Mouse (Mus musculus) neural tube, embryonic 15.5 days (tissue): ENCODE results near the gene Gm45618. TPM values are rescaled to one million over a fixed set of nuclear protein-coding genes. Genes with fewer than 3 reads are reported as not detected.
"Not testable (repeated sequence)": the region's sequence is repeated elsewhere in the genome, so short reads cannot be mapped to it uniquely, and the experiment has no call there.

Experiments used
- ATAC-seq: fragments of 200-750 bp; cut with Nextera tagmentation; 2 replicates; pipeline ENCODE4 v1.8.0; 2017; ENCODE audit warnings: mild to moderate bottlenecking, moderate TSS enrichment, moderate library complexity; ENCODE audit not compliant: low FRiP score
- H3K27ac ChIP-seq: fragments of 300-500 bp; sonication (generic); replicated peaks from 2 replicates; pipeline ENCODE4 v1.5.1; 2015; ENCODE audit warnings: mild to moderate bottlenecking, inconsistent platforms
- H3K27me3 ChIP-seq: fragments of 300-500 bp; sonication (generic); replicated peaks from 2 replicates; pipeline ENCODE4 v1.6.1; 2015; ENCODE audit warnings: inconsistent platforms
- H3K36me3 ChIP-seq: fragments of 300-500 bp; sonication (generic); 2 replicates; pipeline ENCODE4 v1.6.1; 2015; ENCODE audit warnings: inconsistent platforms
- H3K4me1 ChIP-seq: fragments of 300-500 bp; sonication (generic); 2 replicates; pipeline ENCODE4 v1.6.1; 2015; ENCODE audit warnings: inconsistent platforms
- H3K4me2 ChIP-seq: fragments of 300-500 bp; sonication (generic); 2 replicates; pipeline ENCODE4 v1.6.1; 2015; ENCODE audit warnings: inconsistent platforms, mild to moderate bottlenecking, moderate library complexity
- H3K4me3 ChIP-seq: fragments of 300-500 bp; sonication (generic); replicated peaks from 2 replicates; pipeline ENCODE4 v1.5.1; 2015; ENCODE audit warnings: mild to moderate bottlenecking, inconsistent platforms
- H3K9ac ChIP-seq: fragments of 300-500 bp; sonication (generic); replicated peaks from 2 replicates; pipeline ENCODE4 v1.6.1; 2015; ENCODE audit warnings: mild to moderate bottlenecking, inconsistent platforms
- H3K9me3 ChIP-seq: fragments of 300-500 bp; sonication (generic); replicated peaks from 2 replicates; pipeline ENCODE4 v1.6.1; 2016; ENCODE audit warnings: inconsistent platforms
- WGBS: fragments of 180-500 bp; shearing (Covaris S2); methylation state at CpG from one replicate; pipeline ENCODE4 v1.1.7; 2015; ENCODE audit warnings: mixed read lengths; 5-methylcytosine and 5-hydroxymethylcytosine counted together
- polyA plus RNA-seq: library from polyadenylated mRNA; unstranded; fragments of >200 nt; fragmentation: Nextera tagmentation; extraction: Ambion mirVana; gene quantifications from 2 replicates; pipeline ENCODE4 v1.2.1, GENCODE M21; 2015

Gene Gm45618
- 0.40 and 0.50 TPM in 2 replicates for polyA plus RNA-seq

- not testable (repeated sequence) for H3K4me1 ChIP-seq, H3K9ac ChIP-seq, H3K36me3 ChIP-seq, H3K9me3 ChIP-seq, H3K27ac ChIP-seq, H3K4me3 ChIP-seq, H3K4me2 ChIP-seq, H3K27me3 ChIP-seq, ATAC-seq
- WGBS: 87% methylated on average over 1 of the region's 1 CpGs
Observed at GRCm38 (mm10) chr7:142120629-142121028, at the start of gene Gm45618. Gm45618 (minus strand) TSS chr7:142120729.

- no peak for ATAC-seq
- Histone ChIP-seq H3K36me3 (no peaks in the 10 kb centered on the region), H3K4me1 (no peaks in the 10 kb centered on the region), H3K27me3 (no peaks in the 10 kb centered on the region), H3K27ac (no peak overlapping the region), H3K4me2 (no peak overlapping the region), H3K9ac (no peak overlapping the region), H3K9me3 (no peaks in the 10 kb centered on the region), H3K4me3 (no peak overlapping the region)
- 51% methylated on average over 3 of the region's 3 CpGs for WGBS
Observed at GRCm38 (mm10) chr7:142169836-142170235, 49.3 kb upstream of the Gm45618 start.

GRCm38 (mm10) chr7:142165639-142166038, 45.1 kb upstream of the Gm45618 start, which contains the start of gene Gm4553:
Gm4553 (minus strand) TSS chr7:142165739.
- H3K4me1 ChIP-seq, H3K9ac ChIP-seq, H3K27ac ChIP-seq, H3K36me3 ChIP-seq, H3K27me3 ChIP-seq, ATAC-seq, H3K9me3 ChIP-seq, H3K4me3 ChIP-seq, H3K4me2 ChIP-seq: not testable (repeated sequence)

GRCm38 (mm10) chr7:142159366-142159765, 38.8 kb upstream of the Gm45618 start:
- Histone ChIP-seq H3K4me3 (no peak overlapping the region), H3K4me2 (no peak overlapping the region), H3K27ac (no peak overlapping the region), H3K4me1 (no peaks in the 10 kb centered on the region), H3K36me3 (no peaks in the 10 kb centered on the region), H3K9ac (no peak overlapping the region), H3K9me3 (no peaks in the 10 kb centered on the region), H3K27me3 (no peaks in the 10 kb centered on the region)
- WGBS: 93% methylated on average over 3 of the region's 3 CpGs
- ATAC-seq: no peak

- WGBS: 65% methylated on average over 2 of the region's 2 CpGs
- not testable (repeated sequence) for H3K4me2 ChIP-seq, H3K27me3 ChIP-seq, H3K9ac ChIP-seq, H3K4me3 ChIP-seq, H3K9me3 ChIP-seq, H3K4me1 ChIP-seq, ATAC-seq, H3K36me3 ChIP-seq, H3K27ac ChIP-seq
Observed at GRCm38 (mm10) chr7:142157013-142157412, 36.5 kb upstream of the Gm45618 start, which contains the start of gene Gm29735. Gm29735 (minus strand) TSS chr7:142157113.

- Histone ChIP-seq H3K36me3 (no peaks in the 10 kb centered on the region), H3K9ac (no peak overlapping the region), H3K4me3 (no peak overlapping the region), H3K9me3 (no peaks in the 10 kb centered on the region), H3K27me3 (no peaks in the 10 kb centered on the region), H3K4me1 (no peaks in the 10 kb centered on the region), H3K27ac (no peak overlapping the region), H3K4me2 (no peak overlapping the region)
- no peak for ATAC-seq
- WGBS: 68% methylated on average over 1 of the region's 1 CpGs
Observed at GRCm38 (mm10) chr7:142155308-142155707, 34.8 kb upstream of the Gm45618 start.

- Histone ChIP-seq H3K27ac (no peak overlapping the region), H3K9ac (no peak overlapping the region), H3K36me3 (no peaks in the 10 kb centered on the region), H3K4me1 (no peaks in the 10 kb centered on the region), H3K4me3 (no peak overlapping the region), H3K4me2 (no peak overlapping the region), H3K9me3 (no peaks in the 10 kb centered on the region), H3K27me3 (no peaks in the 10 kb centered on the region)
- no peak for ATAC-seq
- 88% methylated on average over 4 of the region's 4 CpGs for WGBS
Observed at GRCm38 (mm10) chr7:142152191-142152590, 31.7 kb upstream of the Gm45618 start.

GRCm38 (mm10) chr7:142148633-142149032, 28.1 kb upstream of the Gm45618 start:
- Histone ChIP-seq H3K9ac (no peak overlapping the region), H3K36me3 (no peaks in the 10 kb centered on the region), H3K4me3 (no peak overlapping the region), H3K27ac (no peak overlapping the region), H3K4me2 (no peak overlapping the region), H3K27me3 (0 out of 2 replicates have a peak, but pooled peaks cover 3% of the 10 kb centered on the region), H3K4me1 (no peaks in the 10 kb centered on the region), H3K9me3 (no peaks in the 10 kb centered on the region)
- no peak for ATAC-seq

- ATAC-seq: no peak
- no peaks in the 10 kb centered on the region for H3K9me3 ChIP-seq
Observed at GRCm38 (mm10) chr7:142146033-142146432, 25.5 kb upstream of the Gm45618 start.

GRCm38 (mm10) chr7:142145413-142145940, 24.9 kb upstream of the Gm45618 start:
- Histone ChIP-seq H3K36me3 (no peaks in the 10 kb centered on the region), H3K9me3 (no peaks in the 10 kb centered on the region), H3K4me1 (no peaks in the 10 kb centered on the region), H3K27me3 (0 out of 2 replicates have a peak, but pooled peaks cover 3% of the 10 kb centered on the region), H3K27ac (no peak overlapping the region), H3K9ac (no peak overlapping the region), H3K4me2 (no peak overlapping the region), H3K4me3 (no peak overlapping the region)
- ATAC-seq: no peak
- WGBS: 53% methylated on average over 4 of the region's 4 CpGs

More at GRCm38 (mm10) chr7:142146033-142146432, 25.5 kb upstream of the Gm45618 start:
- Histone ChIP-seq H3K27ac (no peak overlapping the region), H3K4me1 (no peaks in the 10 kb centered on the region), H3K36me3 (no peaks in the 10 kb centered on the region), H3K4me2 (no peak overlapping the region), H3K4me3 (no peak overlapping the region), H3K27me3 (0 out of 2 replicates have a peak, but pooled peaks cover 3% of the 10 kb centered on the region), H3K9ac (no peak overlapping the region)
- WGBS: 14% methylated on average over 1 of the region's 1 CpGs

GRCm38 (mm10) chr7:142144507-142144906, 24.0 kb upstream of the Gm45618 start, which contains the start of gene Gm45337:
Gm45337 (minus strand) TSS chr7:142144607.
- no peak within 1 kb of the TSS for H3K4me3 ChIP-seq
- no peak within 1 kb of the TSS for H3K4me2 ChIP-seq
- H3K9me3 ChIP-seq: no peaks in the 10 kb centered on the region
- no peak within 1 kb of the TSS for H3K9ac ChIP-seq
- H3K27ac ChIP-seq: no peak within 1 kb of the TSS
- H3K36me3 ChIP-seq: no peaks in the 10 kb centered on the region
- no peak for ATAC-seq
- WGBS: 90% methylated on average over 1 of the region's 1 CpGs
- H3K4me1 ChIP-seq: no peaks in the 10 kb centered on the region
- 0 out of 2 replicates have a peak, but pooled peaks cover 3% of the 10 kb centered on the region for H3K27me3 ChIP-seq

GRCm38 (mm10) chr7:142143506-142144010, 23.0 kb upstream of the Gm45618 start:
- not testable (repeated sequence) for H3K4me1 ChIP-seq, H3K36me3 ChIP-seq, ATAC-seq, H3K9me3 ChIP-seq, H3K4me3 ChIP-seq, H3K4me2 ChIP-seq, H3K9ac ChIP-seq, H3K27me3 ChIP-seq, H3K27ac ChIP-seq
- WGBS: 61% methylated on average over 1 of the region's 1 CpGs
